Mouse (Mus musculus): ENCODE data around the gene Krba1. TPM values are rescaled to one million over a fixed set of nuclear protein-coding genes. Genes with fewer than 3 reads are reported as not detected.

Krba1 gene
- total and polyA plus RNA-seq, 3 experiments = 4.8 to 8.7 TPM; not detected in 1

DNA sequence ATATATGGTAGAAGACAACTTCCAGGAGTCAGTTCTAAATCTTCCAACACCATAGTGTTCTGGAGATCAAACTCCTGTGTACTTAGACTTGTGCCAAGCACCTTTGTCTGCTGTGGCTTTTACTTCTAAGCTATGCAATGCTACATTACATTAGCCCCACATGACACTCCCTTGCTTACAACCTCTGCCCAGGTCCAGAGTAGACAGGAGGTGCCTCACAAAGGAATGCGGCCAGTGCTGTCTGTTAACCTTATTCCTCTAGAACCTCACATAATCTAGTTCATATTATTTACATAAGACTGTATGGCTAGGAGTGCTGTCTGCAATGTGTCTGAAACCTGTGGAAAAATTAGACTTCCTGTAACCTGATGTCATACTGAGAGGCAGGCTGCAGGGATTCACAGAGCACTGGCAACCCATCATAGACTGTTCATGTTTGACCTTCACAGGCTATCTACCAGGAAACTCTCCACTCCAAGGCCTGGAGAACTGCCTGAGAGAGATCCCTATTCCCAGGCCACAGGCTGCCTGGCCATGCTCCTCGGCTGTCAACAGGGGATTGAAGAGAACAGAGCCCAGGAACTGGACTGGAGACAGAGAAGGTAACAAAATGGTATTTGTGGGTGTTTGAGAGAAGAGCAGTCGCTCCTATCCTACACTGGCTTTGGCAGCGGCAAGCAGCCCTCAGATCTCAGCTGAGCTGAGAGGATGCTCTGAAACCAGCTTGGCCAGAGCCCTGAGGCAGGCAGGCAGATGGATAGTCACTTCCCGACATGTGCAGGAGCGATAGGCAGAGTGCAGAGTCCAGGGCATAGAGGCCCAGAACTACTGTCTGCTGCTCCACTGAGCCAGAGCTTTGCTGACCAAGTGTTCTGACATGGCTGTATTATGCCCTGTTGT, 16.1 kb downstream of the Krba1 start:
- TF ChIP-seq SIN3A (IDR thresholded peaks at IDR 0.05; ENCODE audit: low read length) (no peak), TBP (IDR thresholded peaks at IDR 0.05; ENCODE audit: low read depth, low read length) (no peak), CHD2 (IDR thresholded peaks at IDR 0.05; ENCODE audit: low read length) (no peak), GABPA (IDR thresholded peaks at IDR 0.05; ENCODE audit: low read depth, low read length) (no peak), ETS1 (IDR thresholded peaks at IDR 0.05; ENCODE audit: low read depth, low read length) (no peak), TAL1 (IDR thresholded peaks at IDR 0.05; ENCODE audit: low read length) (no peak), MAX (IDR thresholded peaks at IDR 0.05; ENCODE audit: low read length) (no peak), RAD21 (IDR thresholded peaks at IDR 0.05; ENCODE audit: low read depth, low read length) (no peak), MAZ (IDR thresholded peaks at IDR 0.05; ENCODE audit: low read depth, low read length) (no peak), JUND (IDR thresholded peaks at IDR 0.05; ENCODE audit: low read depth, low read length) (no peak), UBTF (IDR thresholded peaks at IDR 0.05; ENCODE audit: borderline replicate concordance, insufficient read depth, low read depth, low read length) (no peak), MXI1 (IDR thresholded peaks at IDR 0.05; ENCODE audit: low read depth, low read length) (no peak), ELF1 (IDR thresholded peaks at IDR 0.05; ENCODE audit: low read depth, low read length) (no peak), NELFE (IDR thresholded peaks at IDR 0.05; ENCODE audit: low read depth, low read length) (no peak)

DNA sequence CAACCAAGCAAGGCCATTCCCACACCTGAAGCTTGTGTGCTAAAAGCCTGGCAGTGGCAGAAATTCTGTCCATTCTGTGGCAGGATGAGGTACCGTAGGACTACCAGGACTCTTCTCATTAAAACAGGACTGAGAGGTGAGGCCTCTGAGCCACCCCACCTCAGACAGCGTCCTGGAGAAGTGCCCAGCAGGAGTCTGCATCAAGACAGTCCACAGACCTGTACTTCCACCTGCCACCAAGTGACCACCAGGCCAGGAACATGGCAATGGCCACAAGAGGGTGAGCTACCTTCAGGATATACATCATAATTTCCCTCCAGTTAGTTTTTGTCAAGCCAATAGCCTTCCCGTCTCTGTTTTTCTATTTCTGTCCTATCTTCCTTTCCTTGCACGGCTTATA, 16.8 kb downstream of the Krba1 start:
- H3K27me3 ChIP-seq (ENCODE audit: control insufficient read depth in 1 of 2, insufficient read depth in 2 of 2, low read length in 2 of 2) = no peaks in the 10 kb centered on the region

More for the DNA sequence above, 16.1 kb downstream of the Krba1 start:
- H3K27me3 ChIP-seq (ENCODE audit: control insufficient read depth in 1 of 2, insufficient read depth in 2 of 2, low read length in 2 of 2) = no peaks in the 10 kb centered on the region
- H3K4me1 ChIP-seq (ENCODE audit: control insufficient read depth in 1 of 2, insufficient read depth in 2 of 2, low read length in 2 of 2) = no peaks in the 10 kb centered on the region
- no peak overlapping the region for H3K9ac ChIP-seq (ENCODE audit: control insufficient read depth, low read depth, low read length, poor library complexity, severe bottlenecking)
- DNase-seq (ENCODE audit: low read depth, low spot score) = no peak
- H3K79me2 ChIP-seq (ENCODE audit: control insufficient read depth, insufficient read depth, low read length, poor library complexity) = no peaks in the 10 kb centered on the region
- no peaks in the 10 kb centered on the region for H3K36me3 ChIP-seq (ENCODE audit: control insufficient read depth in 1 of 2, insufficient read depth in 2 of 2, low read length in 2 of 2)
- no peak overlapping the region for H3K27ac ChIP-seq (ENCODE audit: control insufficient read depth, low read depth, low read length)
- no peak overlapping the region for H3K4me3 ChIP-seq (ENCODE audit: control insufficient read depth in 1 of 2, insufficient read depth in 1 of 2, low read depth in 2 of 2, low read length in 2 of 2)
- H3K9me3 ChIP-seq (replicated peaks; ENCODE audit: insufficient read depth, low read length) = no peaks in the 10 kb centered on the region

More for the DNA sequence above, 16.8 kb downstream of the Krba1 start:
- no peak for DNase-seq (ENCODE audit: low read depth, low spot score)
- Histone ChIP-seq H3K4me3 (ENCODE audit: control insufficient read depth in 1 of 2, insufficient read depth in 1 of 2, low read depth in 2 of 2, low read length in 2 of 2) (no peak overlapping the region), H3K27ac (ENCODE audit: control insufficient read depth, low read depth, low read length) (no peak overlapping the region), H3K79me2 (ENCODE audit: control insufficient read depth, insufficient read depth, low read length, poor library complexity) (no peaks in the 10 kb centered on the region), H3K36me3 (ENCODE audit: control insufficient read depth in 1 of 2, insufficient read depth in 2 of 2, low read length in 2 of 2) (no peaks in the 10 kb centered on the region), H3K4me1 (ENCODE audit: control insufficient read depth in 1 of 2, insufficient read depth in 2 of 2, low read length in 2 of 2) (no peaks in the 10 kb centered on the region), H3K9me3 (replicated peaks; ENCODE audit: insufficient read depth, low read length) (no peaks in the 10 kb centered on the region), H3K9ac (ENCODE audit: control insufficient read depth, low read depth, low read length, poor library complexity, severe bottlenecking) (no peak overlapping the region)
- no peak for TF ChIP-seq NELFE (IDR thresholded peaks at IDR 0.05; ENCODE audit: low read depth, low read length)
- no peak for TF ChIP-seq E2F4 (IDR thresholded peaks at IDR 0.05; ENCODE audit: borderline replicate concordance, low read depth, low read length)
- no peak for TF ChIP-seq USF2 (IDR thresholded peaks at IDR 0.05; ENCODE audit: borderline replicate concordance in 1 of 2, insufficient read depth in 1 of 2, low read depth in 1 of 2, low read length in 2 of 2)
- no peak for TF ChIP-seq HCFC1 (IDR thresholded peaks at IDR 0.05; ENCODE audit: low read depth, low read length)
- TF ChIP-seq ZNF384 (IDR thresholded peaks at IDR 0.05; ENCODE audit: low read depth, low read length) = no peak
- TF ChIP-seq USF1 (IDR thresholded peaks at IDR 0.05; ENCODE audit: low read depth, low read length) = no peak
- no peak for TF ChIP-seq POLR2A (IDR thresholded peaks at IDR 0.05; ENCODE audit: control insufficient read depth in 1 of 2, insufficient read depth in 1 of 2, low read depth in 1 of 2, low read length in 2 of 2, poor library complexity in 1 of 2)
- TF ChIP-seq MYB (IDR thresholded peaks at IDR 0.05; ENCODE audit: low read depth, low read length) = no peak
- TF ChIP-seq CTCF (IDR thresholded peaks at IDR 0.05 in 2 of 3, conservative IDR thresholded peaks at IDR 0.05 in 1 of 3; ENCODE audit: control insufficient read depth in 1 of 3, insufficient read depth in 1 of 3, low read depth in 2 of 3, low read length in 3 of 3, poor library complexity in 1 of 3, severe bottlenecking in 1 of 3) = no peak
- TF ChIP-seq ETS1 (IDR thresholded peaks at IDR 0.05; ENCODE audit: low read depth, low read length) = no peak
- TF ChIP-seq RAD21 (IDR thresholded peaks at IDR 0.05; ENCODE audit: low read depth, low read length) = no peak
- no peak for TF ChIP-seq SIN3A (IDR thresholded peaks at IDR 0.05; ENCODE audit: low read length)
- no peak for TF ChIP-seq GABPA (IDR thresholded peaks at IDR 0.05; ENCODE audit: low read depth, low read length)
- TF ChIP-seq TAL1 (IDR thresholded peaks at IDR 0.05; ENCODE audit: low read length) = no peak
- TF ChIP-seq POLR2AphosphoS2 (IDR thresholded peaks at IDR 0.05; ENCODE audit: low read length) = no peak
- no peak for TF ChIP-seq ZKSCAN1 (IDR thresholded peaks at IDR 0.05; ENCODE audit: low read depth, low read length)
- TF ChIP-seq ELF1 (IDR thresholded peaks at IDR 0.05; ENCODE audit: low read depth, low read length) = no peak
- TF ChIP-seq TCF12 (IDR thresholded peaks at IDR 0.05; ENCODE audit: low read depth, low read length) = no peak
- no peak for TF ChIP-seq MAFK (IDR thresholded peaks at IDR 0.05; ENCODE audit: borderline replicate concordance, low read depth, low read length)
- no peak for TF ChIP-seq EP300 (IDR thresholded peaks at IDR 0.05; ENCODE audit: low read depth in 1 of 2, low read length in 2 of 2)

Data from MEL (cell line).